Mouse (Mus musculus): Measurements from ENCODE around the gene Pigx. TPM values are rescaled to one million over a fixed set of nuclear protein-coding genes. Genes with fewer than 3 reads are reported as not detected.
A peak's percentile ranks its signal among the peaks of the same experiment; 100 is the strongest.

The Pigx gene
- total RNA-seq, 2 experiments from 2014 or later = 24.2 to 27.3 TPM

DNA sequence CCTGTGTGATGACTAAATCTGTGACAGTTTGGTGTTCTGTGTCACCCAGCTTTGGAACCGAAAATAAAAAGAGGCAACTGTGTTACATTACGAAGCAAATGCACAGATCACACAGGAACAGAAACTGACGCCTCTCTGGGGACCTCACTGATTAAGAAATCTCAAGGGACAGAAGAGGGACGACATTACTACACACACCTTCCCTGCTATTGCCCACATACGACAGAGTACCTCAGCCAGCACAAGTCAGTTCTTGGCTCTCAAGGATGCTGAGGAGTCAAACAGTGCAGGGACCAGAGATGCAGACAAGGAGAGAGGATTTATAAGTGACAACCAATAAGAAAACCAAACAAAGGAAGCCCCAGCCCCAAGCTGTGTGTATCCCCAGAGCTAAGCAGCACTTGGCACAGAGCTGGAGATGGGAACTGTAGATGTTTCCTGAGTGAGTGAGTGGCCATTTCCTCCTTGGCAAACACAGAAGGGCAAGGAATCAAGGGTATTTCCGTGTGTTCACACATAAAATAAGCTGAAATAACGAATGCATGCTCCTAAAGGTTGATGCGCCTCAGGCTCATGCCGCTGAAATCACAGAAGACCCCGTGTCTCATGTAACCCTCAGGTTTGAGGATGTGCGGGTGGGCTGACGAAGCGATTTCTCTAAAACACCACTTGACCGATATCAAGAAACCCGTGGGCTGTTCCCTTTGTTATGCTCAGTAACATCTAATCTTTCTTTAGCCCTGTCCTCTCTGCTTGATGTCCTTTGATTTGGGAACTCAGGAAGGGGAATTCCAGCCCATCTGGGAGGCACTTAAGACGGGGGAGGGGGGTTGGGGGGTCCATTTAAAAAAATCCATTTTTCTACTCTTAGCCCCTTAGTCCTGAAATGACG is 25.1 kb upstream of the Pigx start:
- no peak for DNase-seq (ENCODE audit: low spot score in 2 of 2)
- TF ChIP-seq CTCF (conservative IDR thresholded peaks at IDR 0.05) = no peak
- Histone ChIP-seq H3K4me3 (no peak overlapping the region), H3K27ac (no peak overlapping the region)

DNA sequence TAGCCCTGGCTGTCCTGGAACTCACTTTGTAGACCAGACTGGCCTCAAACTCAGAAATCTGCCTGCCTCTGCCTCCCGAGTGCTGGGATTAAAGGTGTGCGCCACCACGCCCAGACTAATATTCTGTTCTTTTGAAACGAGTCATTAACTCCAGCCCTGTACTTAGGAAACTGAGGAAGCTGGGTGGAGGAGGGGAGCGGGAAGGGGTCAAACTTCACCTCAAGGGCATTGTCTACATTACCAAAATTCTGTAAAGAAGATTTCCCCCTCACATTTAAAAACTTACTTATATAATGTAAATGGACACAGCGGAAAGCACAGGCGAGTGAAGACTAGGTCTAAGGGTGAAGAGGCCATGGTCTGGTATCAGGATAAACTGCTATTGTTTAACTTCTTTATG is 24.5 kb upstream of the Pigx start:
- H3K27ac ChIP-seq = no peak overlapping the region
- H3K4me3 ChIP-seq = no peak overlapping the region
- TF ChIP-seq CTCF (conservative IDR thresholded peaks at IDR 0.05) = no peak
- no peak for DNase-seq (ENCODE audit: low spot score in 2 of 2)

DNA sequence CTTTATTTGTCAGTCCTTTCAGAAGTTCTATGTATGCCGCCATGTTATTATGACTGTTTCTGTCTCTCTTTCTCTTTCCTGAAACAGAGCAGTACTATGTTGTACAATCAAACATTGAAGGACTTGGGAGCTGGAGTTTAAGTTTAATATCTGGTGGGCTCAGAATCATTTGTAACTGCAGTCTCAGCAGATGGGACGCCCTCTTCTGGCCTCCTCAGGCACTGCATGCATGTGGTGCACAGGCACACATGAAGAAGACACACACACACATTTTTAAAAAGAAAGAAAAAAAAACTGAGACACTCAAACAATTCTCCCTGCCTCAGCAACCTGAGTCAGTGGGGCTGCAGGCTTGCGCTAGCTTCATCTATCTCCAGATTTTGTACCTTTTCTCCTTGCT is 20.9 kb upstream of the Pigx start:
- H3K4me3 ChIP-seq = no peak overlapping the region
- H3K27ac ChIP-seq = no peak overlapping the region
- no peak for DNase-seq (ENCODE audit: low spot score in 2 of 2)
- peak; percentile 49 for TF ChIP-seq CTCF (conservative IDR thresholded peaks at IDR 0.05)

DNA sequence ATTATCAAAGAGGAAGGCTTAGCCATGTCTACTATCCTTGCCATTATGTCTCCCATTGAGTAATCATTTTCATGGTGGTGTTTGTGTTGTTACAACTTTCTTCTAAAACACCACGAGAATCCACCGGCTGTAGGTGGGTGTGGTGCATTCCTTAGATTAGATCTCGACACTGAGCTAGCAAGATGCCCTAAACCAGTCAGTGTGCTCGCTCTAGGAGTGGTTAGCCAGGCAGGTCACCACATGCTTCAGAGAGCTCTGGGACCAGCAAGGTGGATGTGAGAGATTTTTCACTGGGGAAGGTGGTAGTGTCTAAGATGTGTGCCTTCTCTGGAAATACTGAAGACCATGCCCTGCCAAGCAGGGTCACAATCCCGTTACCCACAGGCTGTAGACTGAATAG is 16.6 kb upstream of the Pigx start:
- TF ChIP-seq CTCF (conservative IDR thresholded peaks at IDR 0.05) = no peak
- H3K27ac ChIP-seq = no peak overlapping the region
- H3K4me3 ChIP-seq = no peak overlapping the region
- DNase-seq (ENCODE audit: low spot score in 2 of 2) = no peak

DNA sequence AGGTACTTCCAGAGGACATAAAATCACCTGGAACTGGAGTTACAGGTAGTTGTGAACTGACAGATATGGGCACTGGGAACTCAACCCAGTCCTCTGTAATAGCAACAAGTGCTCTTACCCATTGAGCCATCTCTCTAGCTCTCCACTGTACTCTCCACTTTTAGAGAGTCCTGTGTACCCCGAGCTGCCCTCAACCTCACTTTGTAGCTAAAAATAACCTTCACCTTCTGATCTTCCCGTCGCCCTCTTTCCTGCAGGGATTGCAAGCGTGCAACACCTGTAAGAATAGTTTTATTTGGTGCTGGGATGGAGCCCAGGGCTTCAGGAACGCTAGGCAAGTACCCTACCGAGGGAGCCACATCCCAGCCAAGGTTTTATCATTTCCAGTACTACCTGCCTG is 16.2 kb upstream of the Pigx start:
- Histone ChIP-seq H3K4me3 (no peak overlapping the region), H3K27ac (no peak overlapping the region)
- no peak for TF ChIP-seq CTCF (conservative IDR thresholded peaks at IDR 0.05)
- no peak for DNase-seq (ENCODE audit: low spot score in 2 of 2)

DNA sequence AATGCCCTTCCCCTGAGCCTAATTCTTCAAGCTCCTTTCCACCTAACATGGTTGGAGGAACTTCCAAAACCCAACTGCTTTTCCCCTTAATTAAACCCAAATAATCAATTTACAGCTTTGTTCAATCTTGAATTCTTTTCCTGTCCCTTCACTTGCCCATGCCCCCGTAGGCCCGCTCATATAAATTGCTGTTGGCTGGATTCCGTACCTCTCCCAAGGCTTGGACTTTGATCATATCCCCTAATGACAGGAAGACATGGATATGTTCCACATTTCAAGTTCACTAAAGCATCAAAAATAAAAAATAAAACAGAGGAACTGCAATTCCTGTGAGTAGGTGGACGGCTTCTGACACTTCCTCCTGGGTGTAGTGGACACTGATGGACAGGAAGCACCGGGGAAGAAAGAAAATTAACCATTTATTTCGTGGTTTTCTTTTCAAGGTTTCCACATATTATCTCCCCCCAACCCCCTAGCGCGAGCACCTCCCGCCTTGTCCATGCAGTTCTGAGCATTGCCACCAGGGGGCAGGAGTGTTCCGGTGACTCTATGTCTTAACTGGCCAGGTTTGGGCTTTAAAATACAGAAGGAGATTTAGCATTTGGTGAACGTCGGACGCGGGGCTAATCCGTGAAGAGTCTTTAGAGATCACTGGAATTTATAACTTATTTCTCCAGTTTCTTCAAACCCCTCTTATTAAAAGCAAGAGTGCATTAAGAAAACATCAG is 15.6 kb upstream of the Pigx start:
- DNase-seq (ENCODE audit: low spot score in 2 of 2) = peak; percentile 60 to 91
- peak overlapping the region; percentile 20; the same call in 1 of the 2 replicates for H3K4me3 ChIP-seq
- TF ChIP-seq CTCF (conservative IDR thresholded peaks at IDR 0.05) = peak; percentile 99
- peak overlapping the region; percentile 33; the same call in 1 of the 2 replicates for H3K27ac ChIP-seq

DNA sequence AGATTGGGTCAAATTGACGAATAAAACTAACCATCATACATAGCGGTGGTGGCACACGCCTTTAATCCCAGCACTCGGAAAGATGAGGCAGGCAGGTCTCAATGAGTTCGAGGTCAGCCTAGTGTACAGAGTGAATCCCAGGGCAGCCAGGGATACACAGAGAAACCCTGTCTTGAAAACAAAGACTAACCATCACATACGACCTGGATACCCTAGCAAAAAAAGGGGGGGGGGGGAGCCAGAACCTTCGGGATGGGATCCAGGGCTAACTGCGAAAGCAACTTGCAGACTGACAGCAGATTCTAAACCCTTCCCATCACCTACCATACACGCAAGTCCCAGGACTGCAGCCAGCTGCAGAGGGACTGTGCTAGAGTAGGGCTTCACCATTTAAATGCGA is 14.9 kb upstream of the Pigx start:
- no peak for DNase-seq (ENCODE audit: low spot score in 2 of 2)
- TF ChIP-seq CTCF (conservative IDR thresholded peaks at IDR 0.05) = no peak

DNA sequence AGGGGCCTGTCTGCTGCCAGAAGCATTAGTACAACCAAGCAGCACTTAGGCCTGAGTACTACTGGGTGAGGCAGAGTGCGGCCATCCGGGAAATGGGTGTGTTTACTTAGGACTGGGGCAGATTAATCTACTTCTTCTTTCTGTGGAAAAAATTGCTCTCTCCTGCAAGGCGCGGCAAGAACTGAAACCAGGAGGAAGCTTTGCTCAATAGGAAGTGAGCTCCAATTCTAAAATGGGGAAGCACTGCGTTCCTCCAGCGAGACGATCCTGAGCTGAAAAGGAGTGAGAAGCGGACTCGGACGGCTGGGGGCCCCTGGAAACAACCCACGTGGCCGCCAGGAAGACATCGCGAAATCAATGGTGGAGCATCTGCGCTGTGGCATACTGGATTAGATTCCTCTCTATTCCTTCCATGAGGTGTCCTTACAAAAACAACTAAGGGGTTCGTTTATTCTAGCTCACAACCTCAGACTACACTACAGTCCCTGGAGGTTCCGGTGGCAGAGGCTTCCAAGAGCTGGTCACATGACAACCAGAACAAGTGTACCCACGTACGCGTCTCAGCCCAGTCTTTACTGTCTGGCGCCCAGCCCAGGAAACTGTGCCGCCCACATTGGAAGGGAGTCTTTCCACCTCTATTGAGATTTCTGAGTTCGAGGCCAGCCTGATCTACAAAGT is 14.1 kb upstream of the Pigx start:
- peak overlapping the region; percentile 48; the same call in 1 of the 2 replicates for H3K27ac ChIP-seq
- peak; percentile 34 to 37 for DNase-seq (ENCODE audit: low spot score in 2 of 2)
- H3K4me3 ChIP-seq = peak overlapping the region; percentile 24; the same call in 1 of the 2 replicates
- no peak for TF ChIP-seq CTCF (conservative IDR thresholded peaks at IDR 0.05)

More for the DNA sequence above, 14.9 kb upstream of the Pigx start:
- no peak overlapping the region for H3K4me3 ChIP-seq
- H3K27ac ChIP-seq = peak overlapping the region; percentile 33; the same call in 1 of the 2 replicates

DNA sequence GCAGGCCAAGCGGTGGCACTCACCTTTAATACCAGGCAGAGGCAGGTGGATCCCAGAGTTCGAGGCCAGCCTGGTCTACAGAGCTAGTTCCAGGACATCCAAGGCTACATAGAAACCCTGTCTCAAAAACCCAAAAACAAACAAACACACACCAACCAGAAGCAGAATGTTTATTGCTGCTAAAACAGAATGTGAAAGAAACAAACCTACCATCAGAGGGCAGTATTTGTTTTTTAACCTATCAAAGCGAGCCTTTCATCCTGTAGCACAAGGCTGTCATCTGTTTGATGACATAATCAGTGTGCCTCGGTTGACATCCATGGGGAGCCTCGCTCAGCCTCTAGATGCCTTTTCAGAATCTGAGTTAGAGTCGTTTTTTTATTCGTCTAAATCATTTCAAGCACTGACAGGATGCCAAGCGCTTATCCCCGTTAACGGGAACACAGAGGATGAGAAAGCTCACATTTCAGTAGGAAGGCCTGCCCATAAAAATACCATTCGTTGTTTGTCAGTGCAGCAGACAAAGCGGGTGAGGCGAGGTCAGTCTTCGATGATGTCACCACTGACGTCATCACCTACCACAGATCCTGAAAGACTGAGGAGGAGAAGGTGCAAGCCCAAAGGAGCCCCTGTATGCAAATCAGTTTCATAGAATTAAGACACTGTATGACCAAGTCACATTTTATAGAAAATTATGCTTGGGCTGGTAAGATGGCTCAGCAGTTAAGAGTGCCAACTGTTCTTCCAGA is 11.6 kb upstream of the Pigx start:
- no peak for DNase-seq (ENCODE audit: low spot score in 2 of 2)
- Histone ChIP-seq H3K27ac (no peak overlapping the region; the same call in 1 of the 2 replicates), H3K4me3 (no peak overlapping the region)
- peak; percentile 71 for TF ChIP-seq CTCF (conservative IDR thresholded peaks at IDR 0.05)

DNA sequence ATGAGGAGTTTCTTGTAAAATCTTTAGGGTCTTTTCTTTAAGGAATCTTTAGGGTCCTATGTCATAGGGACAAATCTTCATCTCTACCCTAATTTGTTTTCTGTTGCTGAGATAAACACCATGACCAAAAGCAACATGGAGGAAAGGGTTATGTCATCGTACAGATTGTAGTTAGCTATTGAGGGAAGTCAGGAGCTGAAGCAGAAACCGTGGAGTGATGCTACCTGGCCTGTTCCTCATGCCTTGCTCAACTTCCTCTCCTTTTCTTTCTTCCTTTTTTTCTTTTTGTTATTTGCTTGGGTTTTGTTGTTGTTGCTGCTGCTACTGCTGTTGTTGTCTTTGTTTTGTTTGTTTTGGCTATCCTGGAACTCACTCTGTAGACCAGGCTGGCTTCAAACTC is 9.0 kb upstream of the Pigx start:
- H3K27ac ChIP-seq = no peak overlapping the region
- no peak overlapping the region for H3K4me3 ChIP-seq
- no peak for TF ChIP-seq CTCF (conservative IDR thresholded peaks at IDR 0.05)
- DNase-seq (ENCODE audit: low spot score in 2 of 2) = no peak

DNA sequence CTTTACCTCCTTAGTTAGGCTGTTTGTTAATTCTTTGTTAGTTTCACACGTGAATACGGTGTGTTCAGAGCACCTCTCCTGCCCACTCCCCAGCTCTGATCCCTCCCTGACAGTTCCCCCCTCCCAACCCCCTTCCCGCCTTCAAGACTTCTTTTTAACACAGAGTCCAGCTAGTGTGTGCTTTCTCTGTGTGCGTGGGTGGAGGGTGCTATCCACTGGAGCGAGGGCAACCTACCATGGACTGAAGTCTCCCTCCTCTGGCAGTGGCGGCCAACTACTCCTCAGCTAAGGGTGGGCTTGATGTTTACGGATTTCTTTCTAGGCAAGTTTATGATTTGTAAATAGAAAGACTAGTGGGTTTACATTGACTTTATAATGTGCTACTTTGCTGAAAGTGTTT is 8.6 kb upstream of the Pigx start:
- Histone ChIP-seq H3K27ac (no peak overlapping the region), H3K4me3 (no peak overlapping the region)
- peak; percentile 12; the same call in 1 of the 2 replicates for TF ChIP-seq CTCF (conservative IDR thresholded peaks at IDR 0.05)
- DNase-seq (ENCODE audit: low spot score in 2 of 2) = no peak

DNA sequence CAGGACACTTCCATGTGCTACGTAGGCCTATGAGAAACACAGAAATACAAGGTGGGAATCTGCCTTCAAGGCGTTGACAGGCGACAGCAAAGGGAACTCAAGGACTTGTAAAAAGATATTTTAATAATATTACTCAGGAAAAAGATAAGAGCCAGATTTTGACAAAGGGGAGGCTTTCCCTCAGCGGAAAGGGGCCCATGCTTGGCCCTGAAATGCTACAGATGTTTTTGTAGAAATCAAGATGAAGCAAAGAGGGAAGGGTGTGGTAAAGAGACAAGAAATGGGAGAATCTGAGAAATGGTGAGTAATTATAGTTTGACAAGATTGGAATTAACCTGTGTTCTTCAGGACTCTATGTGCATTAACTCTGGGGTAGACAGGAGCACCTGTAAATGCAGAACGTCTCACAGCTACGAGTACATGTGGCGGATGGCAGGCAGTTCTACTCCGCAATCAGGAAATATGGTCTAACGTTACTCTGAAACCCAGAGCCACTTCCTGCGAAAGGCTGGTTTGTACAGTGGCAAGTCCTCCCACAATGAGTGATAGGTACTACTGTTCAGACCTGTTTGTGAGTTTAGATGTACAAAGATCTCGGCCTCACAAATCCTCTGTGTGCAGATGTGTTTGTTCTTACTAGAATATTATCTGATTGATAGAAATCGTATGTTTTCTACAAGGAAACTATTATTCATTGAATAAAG is 8.0 kb upstream of the Pigx start:
- Histone ChIP-seq H3K4me3 (no peak overlapping the region), H3K27ac (no peak overlapping the region)
- TF ChIP-seq CTCF (conservative IDR thresholded peaks at IDR 0.05) = no peak
- DNase-seq (ENCODE audit: low spot score in 2 of 2) = no peak

Data from layer of hippocampus, adult 2 months (tissue).